Mouse (Mus musculus) liver, embryonic 15.5 days (tissue): ENCODE results near the gene Sh3kbp1. TPM values are rescaled to one million over a fixed set of nuclear protein-coding genes. Genes with fewer than 3 reads are reported as not detected.

Source experiments
- ATAC-seq: fragments of 200-750 bp; cut with Nextera tagmentation; 2 replicates; pipeline ENCODE4 v1.8.0; 2017; ENCODE audit warnings: moderate number of reproducible peaks, mild to moderate bottlenecking, moderate library complexity; ENCODE audit not compliant: insufficient read depth
- H3K27ac ChIP-seq: fragments of 300-500 bp; sonication (generic); replicated peaks from 2 replicates; pipeline ENCODE4 v1.5.1; 2015; ENCODE audit warnings: mild to moderate bottlenecking, inconsistent platforms
- H3K27me3 ChIP-seq: fragments of 300-500 bp; sonication (generic); 2 replicates; pipeline ENCODE4 v1.6.1; 2015; ENCODE audit warnings: mild to moderate bottlenecking, inconsistent platforms
- H3K36me3 ChIP-seq: fragments of 300-500 bp; sonication (generic); replicated peaks from 2 replicates; pipeline ENCODE4 v1.6.1; 2015; ENCODE audit warnings: moderate library complexity, mild to moderate bottlenecking, inconsistent platforms
- H3K4me1 ChIP-seq: fragments of 300-500 bp; sonication (generic); replicated peaks from 2 replicates; pipeline ENCODE4 v1.6.1; 2015; ENCODE audit warnings: inconsistent platforms
- H3K4me2 ChIP-seq: fragments of 300-500 bp; sonication (generic); 2 replicates; pipeline ENCODE4 v1.6.1; 2015; ENCODE audit warnings: moderate library complexity, mild to moderate bottlenecking, inconsistent platforms
- H3K4me3 ChIP-seq: fragments of 300-500 bp; sonication (generic); replicated peaks from 2 replicates; pipeline ENCODE4 v1.5.1; 2015; ENCODE audit warnings: mild to moderate bottlenecking, inconsistent platforms
- H3K9ac ChIP-seq: fragments of 300-500 bp; sonication (generic); 2 replicates; pipeline ENCODE4 v1.6.1; 2015; ENCODE audit warnings: moderate library complexity, mild to moderate bottlenecking, inconsistent platforms
- H3K9me3 ChIP-seq: fragments of 300-500 bp; sonication (generic); replicated peaks from 2 replicates; pipeline ENCODE4 v1.6.1; 2016; ENCODE audit warnings: inconsistent platforms
- WGBS: fragments of 180-500 bp; shearing (Covaris S2); methylation state at CpG from one replicate; pipeline ENCODE4 v1.1.7; 2015; ENCODE audit warnings: mixed read lengths; ENCODE audit not compliant: insufficient replicate concordance; 5-methylcytosine and 5-hydroxymethylcytosine counted together
- polyA plus RNA-seq: library from polyadenylated mRNA; unstranded; fragments of >200 nt; fragmentation: Nextera tagmentation; extraction: Ambion mirVana; gene quantifications from 2 replicates; pipeline ENCODE4 v1.2.1, GENCODE M21; 2015

Gene Sh3kbp1
- polyA plus RNA-seq, 1 experiment from 2014 or later = 13.4 TPM

DNA sequence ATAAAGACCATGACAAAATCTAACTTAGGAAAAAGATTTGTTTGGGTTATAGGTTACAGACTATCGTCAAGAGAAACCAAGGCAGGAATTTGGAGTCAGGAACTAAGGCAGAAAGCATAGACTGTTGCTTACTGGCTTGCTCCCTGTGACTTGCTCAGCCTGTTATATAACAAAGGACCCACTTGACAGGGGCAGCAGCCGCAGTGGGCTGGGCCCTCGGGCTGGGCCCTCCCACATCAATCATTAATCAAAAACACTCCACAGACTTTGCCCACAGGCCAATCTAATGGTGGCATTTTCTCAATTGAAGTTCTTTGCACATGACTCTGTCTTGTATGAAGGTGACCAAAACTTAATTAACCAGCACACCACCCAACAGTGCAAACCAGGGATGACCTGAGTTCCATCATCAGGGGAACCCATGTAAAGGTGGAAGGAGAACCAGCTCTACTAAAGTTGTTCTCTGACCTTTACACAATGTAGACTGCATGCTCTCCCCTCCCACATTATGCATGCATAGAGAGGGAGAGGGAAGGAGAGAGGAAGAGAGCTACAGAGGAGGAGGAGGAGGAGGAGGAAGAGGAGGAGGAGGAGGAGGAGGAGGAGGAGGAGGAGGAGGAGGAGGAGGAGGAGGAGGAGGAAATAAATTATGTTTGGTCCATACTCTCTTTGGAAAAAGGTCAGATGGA lies 344.2 kb downstream of the Sh3kbp1 start:
- no peak overlapping the region for H3K9ac ChIP-seq
- 68% methylated on average over 3 of the region's 3 CpGs for WGBS
- H3K4me1 ChIP-seq = no peaks in the 10 kb centered on the region
- H3K27ac ChIP-seq = no peak overlapping the region
- no peak overlapping the region for H3K4me3 ChIP-seq
- H3K4me2 ChIP-seq = no peak overlapping the region
- H3K36me3 ChIP-seq = no peaks in the 10 kb centered on the region
- H3K9me3 ChIP-seq = no peaks in the 10 kb centered on the region
- H3K27me3 ChIP-seq = no peaks in the 10 kb centered on the region
- no peak for ATAC-seq

DNA sequence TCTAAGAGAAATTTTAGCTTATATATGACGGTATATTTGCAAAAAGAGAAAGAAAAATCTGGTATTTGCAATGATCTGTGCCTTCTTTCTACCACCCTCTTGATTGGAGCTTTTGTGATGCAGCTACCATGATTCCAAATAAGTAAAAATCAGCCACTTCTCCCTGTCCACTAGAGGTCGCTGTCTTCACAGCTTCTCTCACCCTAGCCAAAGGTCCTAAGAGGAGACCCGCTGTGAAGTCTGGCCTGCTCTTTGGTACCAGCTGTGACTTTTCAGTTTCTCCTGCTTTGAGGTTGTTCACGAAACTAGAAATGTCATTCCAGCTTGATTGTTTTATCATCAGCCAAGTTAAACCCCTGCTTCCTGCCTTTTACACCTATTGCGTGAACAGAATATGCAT lies 346.7 kb downstream of the Sh3kbp1 start:
- Histone ChIP-seq H3K36me3 (no peaks in the 10 kb centered on the region), H3K27me3 (no peaks in the 10 kb centered on the region; the same call in 1 of the 2 replicates), H3K9ac (no peak overlapping the region), H3K9me3 (no peaks in the 10 kb centered on the region), H3K27ac (no peak overlapping the region), H3K4me1 (no peaks in the 10 kb centered on the region), H3K4me2 (no peak overlapping the region), H3K4me3 (no peak overlapping the region)
- ATAC-seq = no peak
- 29% methylated on average over 5 of the region's 5 CpGs for WGBS

DNA sequence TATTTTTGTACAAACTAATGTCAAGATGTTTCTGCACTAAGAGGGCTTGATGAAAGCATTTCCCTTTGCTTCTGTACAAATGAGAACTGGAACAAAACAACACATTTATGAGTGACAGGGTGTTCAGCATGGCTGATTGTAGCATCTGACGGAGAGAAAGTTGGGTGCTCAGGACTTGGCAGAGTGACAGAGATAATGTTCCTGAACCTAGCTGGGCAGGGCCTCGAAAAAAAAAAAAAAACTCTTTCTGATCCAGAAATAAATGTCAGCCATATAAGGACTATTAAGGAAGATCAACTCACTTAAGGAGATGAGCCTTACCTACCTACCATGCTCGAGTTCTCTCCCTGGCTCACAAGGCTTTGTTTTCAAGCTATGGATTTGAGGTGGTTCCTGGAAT lies 349.2 kb downstream of the Sh3kbp1 start:
- H3K4me3 ChIP-seq = no peak overlapping the region
- no peaks in the 10 kb centered on the region for H3K4me1 ChIP-seq
- no peaks in the 10 kb centered on the region; the same call in none of the 2 replicates for H3K27me3 ChIP-seq
- no peak overlapping the region for H3K4me2 ChIP-seq
- H3K27ac ChIP-seq = no peak overlapping the region
- ATAC-seq = no peak
- no peaks in the 10 kb centered on the region for H3K9me3 ChIP-seq
- H3K9ac ChIP-seq = no peak overlapping the region
- H3K36me3 ChIP-seq = no peaks in the 10 kb centered on the region
- WGBS = 50% methylated on average over 3 of the region's 3 CpGs

DNA sequence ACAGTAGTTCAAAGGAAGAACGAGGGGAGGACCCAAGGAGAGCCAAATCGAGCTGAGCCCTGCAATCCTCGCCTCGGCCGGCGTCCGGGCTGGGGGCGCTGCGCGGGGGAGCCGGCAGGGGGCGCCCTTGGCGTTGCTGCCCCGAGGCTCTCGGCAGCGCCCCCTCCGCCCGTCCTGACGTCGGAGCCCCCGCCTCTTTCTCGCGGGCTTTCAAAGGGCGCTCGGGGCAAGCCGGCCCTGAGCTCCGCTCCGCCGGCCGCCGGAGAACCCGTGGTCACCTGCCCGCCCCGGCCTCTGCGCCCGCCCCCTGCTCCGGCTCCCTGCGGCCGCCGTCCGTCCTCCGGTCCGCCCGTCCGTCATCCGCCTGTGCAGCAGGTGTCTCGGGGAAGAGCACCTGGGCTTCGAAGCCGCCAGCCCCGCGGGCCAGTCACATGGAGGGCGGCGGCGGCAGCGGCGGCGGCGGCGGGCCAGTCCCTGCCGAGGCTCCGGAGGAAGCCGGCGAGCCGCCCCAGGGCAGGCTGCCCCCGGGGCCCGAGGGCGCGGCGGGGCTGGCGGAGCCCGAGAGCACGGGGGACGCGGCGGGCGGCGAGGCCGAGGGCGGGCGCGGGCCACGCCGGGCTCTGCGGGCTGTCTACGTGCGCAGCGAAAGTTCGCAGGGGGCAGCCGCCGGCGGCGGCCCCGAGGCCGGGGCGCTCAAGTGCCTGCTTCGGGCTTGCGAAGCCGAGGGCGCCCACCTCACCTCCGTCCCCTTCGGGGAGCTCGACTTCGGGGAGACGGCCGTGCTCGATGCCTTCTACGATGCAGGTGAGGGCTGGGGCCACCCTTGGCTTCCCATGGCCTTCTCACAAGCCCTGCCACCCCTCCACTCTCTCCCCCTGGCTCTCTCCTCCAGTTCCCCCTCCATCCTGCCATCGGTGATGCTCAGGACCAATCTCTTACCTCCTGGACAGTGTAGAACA lies 361.2 kb downstream of the Sh3kbp1 start, which contains the start of gene Map3k15:
Gene Map3k15 (plus strand): TSS at position 432 of the 959 bp plus-strand sequence.
- Histone ChIP-seq H3K4me1 (no peaks in the 10 kb centered on the region), H3K36me3 (no peaks in the 10 kb centered on the region), H3K27me3 (peaks cover 37% of the 10 kb centered on the region), H3K9me3 (no peaks in the 10 kb centered on the region), H3K27ac (no peak within 1 kb of the TSS), H3K9ac (no peak within 1 kb of the TSS), H3K4me3 (peak within 1 kb of the TSS; percentile 42), H3K4me2 (peak within 1 kb of the TSS; percentile 71)
- ATAC-seq = peak; percentile 66; the same call in 1 of the 2 replicates
- 24% methylated on average over 79 of the region's 108 CpGs for WGBS

DNA sequence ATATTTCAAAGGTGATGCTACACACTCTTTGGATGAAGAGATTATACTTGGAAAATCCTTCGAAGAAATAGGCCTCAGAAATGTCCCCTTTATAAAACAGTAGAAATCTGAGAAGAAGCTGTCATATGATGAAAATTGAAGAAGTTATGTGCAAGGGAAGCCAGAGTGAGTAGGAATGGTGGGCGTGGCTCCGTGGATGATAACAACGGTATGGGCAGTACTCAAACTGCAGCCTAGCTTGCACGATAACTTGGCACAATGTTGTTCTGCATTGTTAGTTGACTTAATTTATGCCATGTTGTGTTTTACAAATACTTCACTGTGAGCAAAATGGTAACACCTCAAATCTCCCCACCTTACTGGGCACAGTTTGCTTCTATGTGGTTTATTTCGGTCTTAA lies 368.7 kb downstream of the Sh3kbp1 start:
- Histone ChIP-seq H3K9ac (no peak overlapping the region), H3K36me3 (no peaks in the 10 kb centered on the region), H3K4me1 (no peaks in the 10 kb centered on the region), H3K27ac (no peak overlapping the region), H3K9me3 (no peaks in the 10 kb centered on the region), H3K4me2 (no peak overlapping the region), H3K4me3 (no peak overlapping the region), H3K27me3 (peaks cover 3% of the 10 kb centered on the region; the same call in 1 of the 2 replicates)
- ATAC-seq = no peak
- 54% methylated on average over 6 of the region's 6 CpGs for WGBS

Other genes with a start within 250 kb of the Sh3kbp1 start
- gene Map7d2, start 212.7 kb upstream of the Sh3kbp1 start, polyA plus RNA-seq = not detected in 2 replicates
- gene Bclaf3, start 100.6 kb upstream of the Sh3kbp1 start, polyA plus RNA-seq = 7.0 and 7.2 TPM in 2 replicates